Mouse (Mus musculus) limb, embryonic 11.5 days (tissue): Measurements from ENCODE around the gene Tmem86b. TPM values are rescaled to one million over a fixed set of nuclear protein-coding genes. Genes with fewer than 3 reads are reported as not detected.
"Not testable (repeated sequence)": the region's sequence is repeated elsewhere in the genome, so short reads cannot be mapped to it uniquely, and the experiment has no call there.

Experiments used
- ATAC-seq: fragments of 200-750 bp; cut with Nextera tagmentation; 2 replicates; pipeline ENCODE4 v1.8.0; 2017; ENCODE audit warnings: low read depth; ENCODE audit not compliant: insufficient number of reproducible peaks, low FRiP score, low TSS enrichment
- DNase-seq: peaks from one replicate; pipeline ENCODE4 v3.0.0-alpha.2; 2015; ENCODE audit warnings: low spot score
- H3K27ac ChIP-seq: fragments of 300-500 bp; sonication (generic); replicated peaks from 2 replicates; pipeline ENCODE4 v1.5.1; 2014; ENCODE audit warnings: low read depth, mild to moderate bottlenecking, low read length
- H3K27me3 ChIP-seq: fragments of 300-500 bp; sonication (generic); 2 replicates; pipeline ENCODE4 v1.6.1; 2014; ENCODE audit warnings: mild to moderate bottlenecking, low read length, mixed read lengths; ENCODE audit not compliant: control insufficient read depth, insufficient read depth
- H3K36me3 ChIP-seq: fragments of 300-500 bp; sonication (generic); 2 replicates; pipeline ENCODE4 v1.6.1; 2014; ENCODE audit warnings: mild to moderate bottlenecking, low read length, moderate library complexity, mixed read lengths; ENCODE audit not compliant: control insufficient read depth, insufficient read depth
- H3K4me1 ChIP-seq: fragments of 300-500 bp; sonication (generic); 2 replicates; pipeline ENCODE4 v1.6.1; 2014; ENCODE audit warnings: low read length, mixed read lengths; ENCODE audit not compliant: control insufficient read depth, insufficient read depth
- H3K4me2 ChIP-seq: fragments of 300-500 bp; sonication (generic); 2 replicates; pipeline ENCODE4 v1.6.1; 2014; ENCODE audit warnings: low read depth, mild to moderate bottlenecking, moderate library complexity; ENCODE audit not compliant: severe bottlenecking
- H3K4me3 ChIP-seq: fragments of 300-500 bp; sonication (generic); 2 replicates; pipeline ENCODE4 v1.5.1; 2014; ENCODE audit warnings: low read depth, low read length
- H3K9ac ChIP-seq: fragments of 300-500 bp; sonication (generic); 2 replicates; pipeline ENCODE4 v1.6.1; 2014; ENCODE audit warnings: mild to moderate bottlenecking, low read length
- H3K9me3 ChIP-seq: fragments of 300-500 bp; sonication (generic); 2 replicates; pipeline ENCODE4 v1.6.1; 2016; ENCODE audit warnings: low read length; ENCODE audit not compliant: control insufficient read depth
- WGBS: fragments of 180-500 bp; shearing (Covaris S2); extraction: QIAGEN DNeasy Blood & Tissue Kit; methylation state at CpG from one replicate; pipeline ENCODE4 v1.1.7; 2014; 5-methylcytosine and 5-hydroxymethylcytosine counted together
- microRNA-seq: library from miRNA; unstranded; fragments of <30 nt; microRNA quantifications from one replicate; pipeline ENCODE4, GENCODE M21; 2016
- polyA plus RNA-seq: library from polyadenylated mRNA; unstranded; fragments of >200 nt; fragmentation: Nextera tagmentation; extraction: Ambion mirVana; gene quantifications from 2 replicates; pipeline ENCODE4 v1.2.1, GENCODE M21; 2014

Tmem86b gene
- polyA plus RNA-seq, 1 experiment from 2014 or later = 1.1 TPM

DNA sequence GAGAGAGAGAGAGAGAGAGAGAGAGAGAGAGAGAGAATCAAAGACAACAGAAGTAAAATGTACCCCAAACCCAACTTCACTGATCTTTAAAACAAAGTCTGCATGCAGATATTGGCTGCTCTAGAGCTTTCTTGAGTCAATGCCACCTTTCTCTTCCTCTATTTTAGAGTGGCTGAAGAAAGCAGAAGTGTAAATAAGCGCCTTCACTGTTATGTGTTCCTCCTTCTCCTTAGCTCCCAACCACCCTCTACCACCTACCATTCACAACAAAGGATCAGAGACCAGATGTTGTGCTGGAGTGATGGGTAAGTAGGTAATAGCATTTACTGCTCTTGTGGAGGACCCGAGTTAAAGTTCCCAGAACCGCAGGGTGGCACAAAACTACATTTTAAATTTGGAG lies 49.7 kb downstream of the Tmem86b start:
- H3K27me3 ChIP-seq, H3K36me3 ChIP-seq, H3K9me3 ChIP-seq, H3K4me2 ChIP-seq, DNase-seq, H3K27ac ChIP-seq, H3K4me1 ChIP-seq, H3K4me3 ChIP-seq, ATAC-seq, H3K9ac ChIP-seq: not testable (repeated sequence)
- 74% methylated on average over 3 of the region's 3 CpGs for WGBS

Small RNAs within 50 kb of the gene (microRNA-seq; reads per million reads assigned to microRNA genes)
- gene Gm23577 = not detected

Other genes with a start within 250 kb of the Tmem86b start
- 0.23 and 0.67 TPM in 2 replicates for gene Gp6, start 233.7 kb downstream of the Tmem86b start, polyA plus RNA-seq
- 29.8 and 30.0 TPM in 2 replicates for gene Rdh13, start 185.8 kb downstream of the Tmem86b start, polyA plus RNA-seq
- gene Eps8l1, start 170.7 kb downstream of the Tmem86b start, polyA plus RNA-seq = 3.4 and 6.7 TPM in 2 replicates
- gene Ppp1r12c, start 129.7 kb downstream of the Tmem86b start, polyA plus RNA-seq = 40.9 and 46.0 TPM in 2 replicates
- 59.4 and 64.7 TPM in 2 replicates for gene Tnnt1, start 115.0 kb downstream of the Tmem86b start, polyA plus RNA-seq
- 3.2 and 5.3 TPM in 2 replicates for gene Tnni3, start 107.2 kb downstream of the Tmem86b start, polyA plus RNA-seq
- 1.9 and 2.4 TPM in 2 replicates for gene Dnaaf3, start 99.0 kb downstream of the Tmem86b start, polyA plus RNA-seq
- gene Syt5, start 83.9 kb downstream of the Tmem86b start, polyA plus RNA-seq = 4.1 and 4.2 TPM in 2 replicates
- not detected in 2 replicates for gene Ptprh, start 27.4 kb downstream of the Tmem86b start, polyA plus RNA-seq
- 4.9 and 6.5 TPM in 2 replicates for gene Ppp6r1, start 27.6 kb upstream of the Tmem86b start, polyA plus RNA-seq
- 104 and 112 TPM in 2 replicates for gene Hspbp1, start 53.6 kb upstream of the Tmem86b start, polyA plus RNA-seq
- gene Brsk1, start 59.2 kb upstream of the Tmem86b start, polyA plus RNA-seq = 1.7 and 2.5 TPM in 2 replicates
- 0.16 and 0.19 TPM in 2 replicates for gene Tmem150b, start 93.8 kb upstream of the Tmem86b start, polyA plus RNA-seq
- 76.2 and 80.5 TPM in 2 replicates for gene Kmt5c, start 108.7 kb upstream of the Tmem86b start, polyA plus RNA-seq
- 36.9 and 38.4 TPM in 2 replicates for gene Cox6b2, start 121.7 kb upstream of the Tmem86b start, polyA plus RNA-seq
- gene Fam71e2, start 139.9 kb upstream of the Tmem86b start, polyA plus RNA-seq = not detected in 2 replicates
- gene Il11, start 151.4 kb upstream of the Tmem86b start, polyA plus RNA-seq = not detected in 2 replicates
- 0.41 TPM in 1 of 2 replicates, not detected in the other for gene Tmem190, start 151.5 kb upstream of the Tmem86b start, polyA plus RNA-seq
- gene Tmem238, start 158.2 kb upstream of the Tmem86b start, polyA plus RNA-seq = 2.1 and 2.6 TPM in 2 replicates
- gene Rpl28, start 161.5 kb upstream of the Tmem86b start, polyA plus RNA-seq = 266 and 269 TPM in 2 replicates
- gene Ube2s, start 181.2 kb upstream of the Tmem86b start, polyA plus RNA-seq = 527 and 540 TPM in 2 replicates
- 0.20 and 0.44 TPM in 2 replicates for gene Shisa7, start 213.3 kb upstream of the Tmem86b start, polyA plus RNA-seq
- gene Isoc2b, start 238.8 kb upstream of the Tmem86b start, polyA plus RNA-seq = 2.8 and 3.5 TPM in 2 replicates
- gene Isoc2a, start 245.7 kb upstream of the Tmem86b start, polyA plus RNA-seq = 0.63 and 0.84 TPM in 2 replicates